24 mouse cellular contexts compared by ENCODE assay signal in the genomic region with DNA sequence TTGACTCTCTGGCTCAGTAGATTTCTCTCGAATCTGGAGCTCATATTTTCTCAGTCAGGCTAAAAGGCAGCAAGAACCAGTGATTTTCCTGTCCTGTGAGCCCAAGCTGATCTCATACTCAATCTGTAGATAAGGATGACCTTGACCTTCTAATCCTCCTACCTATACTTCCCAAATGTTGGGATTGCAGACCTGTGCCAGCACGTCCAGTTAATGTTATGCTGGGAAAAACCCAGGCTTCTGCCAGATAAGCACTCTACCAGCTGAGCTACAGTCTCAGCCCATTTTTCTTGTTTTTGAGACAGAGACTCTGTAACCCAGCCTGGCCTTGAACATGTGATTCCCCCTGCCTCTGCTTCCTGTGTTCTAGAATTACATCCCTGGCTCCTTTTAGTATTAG.
"Had no signal": no experiment of that assay in that cellular context is flagged by ENCODE, and none has a peak within 500 bp of the region (broad histone marks: within the 10 kb centered on the region; RNA-seq: fewer than 3 reads in every experiment).

No protein-coding gene starts in this region.

- H3K4me3 ChIP-seq: heart, adult 2 months; heart, embryonic 13.5 days; heart, embryonic 15.5 days; hindbrain, embryonic 13.5 days; hindbrain, embryonic 15.5 days; limb, embryonic 13.5 days; limb, embryonic 15.5 days; liver, embryonic 12.5 days had no signal

- H3K4me2 ChIP-seq: heart, embryonic 11.5 days; heart, embryonic 13.5 days; heart, embryonic 15.5 days; hindbrain, embryonic 13.5 days; hindbrain, embryonic 15.5 days; limb, embryonic 13.5 days; limb, embryonic 15.5 days; liver, embryonic 12.5 days had no signal

- H3K27me3 ChIP-seq: heart, embryonic 13.5 days; heart, embryonic 15.5 days; hindbrain, embryonic 13.5 days; hindbrain, embryonic 15.5 days; limb, embryonic 13.5 days; limb, embryonic 15.5 days; liver, embryonic 12.5 days had no signal

- H3K9ac ChIP-seq: heart, embryonic 13.5 days; heart, embryonic 15.5 days; hindbrain, embryonic 13.5 days; hindbrain, embryonic 15.5 days; limb, embryonic 13.5 days; limb, embryonic 15.5 days; liver, embryonic 12.5 days; liver, embryonic 14.5 days had no signal

- H3K4me1 ChIP-seq: heart, embryonic 13.5 days; heart, embryonic 15.5 days; hindbrain, embryonic 13.5 days; hindbrain, embryonic 15.5 days; limb, embryonic 13.5 days; limb, embryonic 15.5 days had no signal

- ATAC-seq: hindbrain, postnatal 0 days; intestine, embryonic 16.5 days; liver, embryonic 12.5 days had no signal

- DNase-seq: gastrocnemius, postnatal 14 days; gastrocnemius, postnatal 36 days; heart, adult 2 months; heart, postnatal 14 days; heart, postnatal 36 days; kidney, adult 11 months; kidney, adult 8-10 months; kidney, postnatal 14 days; kidney, postnatal 36 days; layer of hippocampus, adult 9-11 months; layer of hippocampus, postnatal 36 days; left cerebral cortex, postnatal 4 days had no signal

- H3K9me3 ChIP-seq: heart, embryonic 13.5 days; heart, embryonic 15.5 days; hindbrain, embryonic 13.5 days; hindbrain, embryonic 15.5 days; limb, embryonic 13.5 days; limb, embryonic 15.5 days; liver, embryonic 12.5 days had no signal

- H3K27ac ChIP-seq: heart, adult 2 months; heart, embryonic 13.5 days; heart, embryonic 15.5 days; hindbrain, embryonic 13.5 days; hindbrain, embryonic 15.5 days; hindbrain, postnatal 0 days; kidney, postnatal 0 days; limb, embryonic 13.5 days; limb, embryonic 15.5 days; liver, embryonic 12.5 days; liver, embryonic 14.5 days had no signal

- H3K36me3 ChIP-seq: heart, embryonic 15.5 days; limb, embryonic 13.5 days; liver, embryonic 12.5 days had no signal
